Mouse (Mus musculus) cerebellum, adult 2 months (tissue): ENCODE data around the gene Ammecr1. TPM values are rescaled to one million over a fixed set of nuclear protein-coding genes. Genes with fewer than 3 reads are reported as not detected.

Experiments used
- DNase-seq, 2 experiments: peaks; one replicate each; pipeline ENCODE4 v3.0.0; 2021
- H3K27ac ChIP-seq: fragments of 200-500 bp; 2 replicates; pipeline ENCODE4 v1.5.1; 2012; ENCODE audit warnings: low read length, control low read depth, inconsistent platforms; ENCODE audit not compliant: insufficient read depth
- H3K27me3 ChIP-seq: fragments of 200-500 bp; 2 replicates; pipeline ENCODE4 v1.6.1; 2012; ENCODE audit warnings: inconsistent platforms, mild to moderate bottlenecking, low read length, moderate library complexity; ENCODE audit not compliant: control insufficient read depth, insufficient read depth
- H3K4me1 ChIP-seq: fragments of 200-500 bp; 2 replicates; pipeline ENCODE4 v1.6.1; 2011; ENCODE audit warnings: low read length; ENCODE audit not compliant: control insufficient read depth, insufficient read depth
- H3K4me3 ChIP-seq: fragments of 200-500 bp; replicated peaks from 2 replicates; pipeline ENCODE3; 2011; ENCODE audit warnings: mild to moderate bottlenecking, low read depth, low read length, control low read depth; ENCODE audit not compliant: insufficient read depth
- CTCF ChIP-seq: fragments of 200-500 bp; IDR thresholded peaks from 2 replicates; pipeline ENCODE4 v1.5.1; 2011; ENCODE audit warnings: low read depth, mild to moderate bottlenecking, control low read depth, low read length, moderate library complexity, borderline replicate concordance; ENCODE audit not compliant: insufficient read depth
- POLR2A ChIP-seq: fragments of 200-500 bp; IDR thresholded peaks from 2 replicates; pipeline ENCODE4 v1.6.1; 2011; ENCODE audit warnings: low read length, control low read depth, borderline replicate concordance; ENCODE audit not compliant: insufficient read depth
- WGBS: fragments of 180-500 bp; shearing (Covaris S2); methylation state at CpG from one replicate; pipeline ENCODE4 v1.1.7; 2018; 5-methylcytosine and 5-hydroxymethylcytosine counted together
- polyA plus RNA-seq: library from polyadenylated mRNA; depleted of rRNA; stranded (reverse); fragments of >200 nt; gene quantifications from 2 replicates; pipeline ENCODE4 v1.2.3, GENCODE M21; 2012

The Ammecr1 gene
- polyA plus RNA-seq, 1 experiment: 1.6 TPM

DNA sequence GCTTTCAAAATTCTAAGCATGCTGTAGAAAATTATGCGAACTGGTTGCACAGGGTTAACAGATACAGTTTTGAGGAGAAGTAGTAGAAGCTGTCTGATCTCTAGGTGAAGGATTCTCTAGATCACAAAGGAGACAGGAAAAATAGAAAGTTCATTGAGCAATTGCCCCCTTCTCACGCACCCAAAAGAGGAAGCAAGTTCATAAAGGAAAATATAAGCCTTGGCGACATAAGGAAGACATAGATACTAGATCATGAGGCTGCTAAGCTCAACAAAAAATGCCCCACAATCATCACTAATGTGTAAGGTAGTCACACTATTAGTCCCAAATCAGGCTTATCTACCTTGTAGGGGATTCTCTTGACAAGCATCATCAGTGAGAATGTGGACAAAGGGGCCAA lies 17.6 kb upstream of the Ammecr1 start:
- WGBS: 87% methylated on average over 3 of the region's 3 CpGs
- H3K4me3 ChIP-seq: no peak overlapping the region
- DNase-seq: no peak
- H3K4me1 ChIP-seq: no peaks in the 10 kb centered on the region
- no peak for TF ChIP-seq CTCF
- TF ChIP-seq POLR2A: no peak
- no peak overlapping the region for H3K27ac ChIP-seq
- H3K27me3 ChIP-seq: no peaks in the 10 kb centered on the region

DNA sequence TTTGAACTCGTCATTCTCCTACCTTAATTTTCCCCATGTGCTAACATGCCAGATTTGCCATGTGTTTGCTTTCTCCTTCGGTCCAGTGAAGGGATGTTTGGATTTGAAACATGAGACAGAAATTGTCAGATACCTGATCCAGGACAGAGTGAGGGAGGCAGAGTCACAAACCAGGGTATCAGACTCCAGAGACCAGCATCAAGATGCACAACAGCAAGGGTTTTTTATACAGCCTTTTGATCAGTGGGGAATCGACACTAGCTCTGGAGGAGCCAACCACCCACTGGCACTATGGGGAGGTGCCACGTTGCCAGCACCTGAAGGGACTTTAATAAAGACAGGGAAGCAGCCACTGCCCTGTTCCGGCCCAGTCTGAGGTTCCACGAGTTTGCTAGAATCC lies 17.1 kb upstream of the Ammecr1 start:
- no peaks in the 10 kb centered on the region for H3K4me1 ChIP-seq
- no peak overlapping the region for H3K4me3 ChIP-seq
- 52% methylated on average over 6 of the region's 6 CpGs for WGBS
- H3K27me3 ChIP-seq: no peaks in the 10 kb centered on the region
- no peak for TF ChIP-seq CTCF
- TF ChIP-seq POLR2A: no peak
- DNase-seq: no peak
- no peak overlapping the region for H3K27ac ChIP-seq

DNA sequence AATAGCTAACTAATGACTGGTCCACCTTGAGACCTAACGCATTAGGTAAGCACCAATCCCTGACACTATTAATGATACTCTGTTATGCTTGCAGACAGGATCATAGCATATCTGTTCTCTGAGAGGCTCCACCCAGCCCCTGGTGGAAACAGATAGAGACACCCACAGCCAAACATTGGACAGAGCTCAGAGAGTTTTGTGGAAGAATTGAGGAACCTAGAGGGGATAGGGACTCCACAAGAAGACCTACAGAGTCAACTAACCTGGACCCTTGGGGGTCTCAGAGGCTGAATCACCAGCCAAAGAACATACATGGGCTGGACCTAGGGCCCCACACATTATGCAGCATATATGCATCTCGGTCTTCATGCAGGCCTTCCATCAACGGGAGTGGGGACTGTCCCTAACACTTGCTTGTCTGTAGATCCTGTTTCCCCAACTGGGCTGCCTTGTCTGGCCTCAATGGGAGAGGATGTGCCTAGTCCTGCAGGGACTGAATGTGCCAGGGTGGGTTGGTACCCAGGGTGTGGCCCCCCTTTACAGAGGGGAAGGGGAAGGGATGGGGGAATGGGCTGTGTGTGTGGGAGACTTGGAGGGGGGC lies 15.1 kb upstream of the Ammecr1 start:
- WGBS: 100% methylated on average over 3 of the region's 3 CpGs
- TF ChIP-seq CTCF: no peak
- TF ChIP-seq POLR2A: no peak
- Histone ChIP-seq H3K4me3 (no peak overlapping the region), H3K27me3 (no peaks in the 10 kb centered on the region), H3K4me1 (no peaks in the 10 kb centered on the region), H3K27ac (no peak overlapping the region)
- DNase-seq: no peak

DNA sequence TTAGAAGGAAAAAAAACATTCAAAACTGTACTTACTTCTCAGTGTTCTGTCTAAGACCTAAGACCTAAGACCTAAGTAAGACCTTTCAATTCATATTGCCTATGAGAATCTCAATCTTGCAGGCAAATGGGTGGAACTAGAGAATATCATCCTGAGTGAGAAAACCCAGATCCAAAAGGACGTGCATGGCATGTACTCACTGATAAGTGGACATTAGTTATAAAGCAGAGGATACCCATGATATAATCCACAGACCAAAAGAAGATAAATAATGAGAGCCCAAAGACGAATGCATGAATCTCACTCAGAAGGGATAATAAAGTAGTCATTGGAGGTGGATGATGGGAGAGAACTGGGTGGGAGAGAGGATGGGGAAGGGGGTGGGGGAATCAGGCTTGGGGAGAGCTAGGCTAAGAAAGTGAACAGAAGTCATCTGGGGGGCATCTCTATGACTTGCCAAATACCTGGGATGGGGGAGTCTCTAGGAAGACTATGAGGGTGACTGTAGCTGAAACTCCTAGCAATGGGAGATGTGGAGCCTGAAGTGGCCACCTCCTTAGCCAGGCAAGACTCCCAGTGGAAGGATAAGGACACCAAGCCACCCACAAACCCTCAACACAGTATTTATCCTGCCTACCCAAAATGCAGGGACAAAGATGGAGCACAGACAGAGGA lies 14.5 kb upstream of the Ammecr1 start:
- DNase-seq: no peak
- WGBS: 84% methylated on average over 2 of the region's 2 CpGs
- no peak overlapping the region for H3K4me3 ChIP-seq
- no peak overlapping the region for H3K27ac ChIP-seq
- H3K4me1 ChIP-seq: no peaks in the 10 kb centered on the region
- H3K27me3 ChIP-seq: no peaks in the 10 kb centered on the region
- no peak for TF ChIP-seq CTCF
- no peak for TF ChIP-seq POLR2A

DNA sequence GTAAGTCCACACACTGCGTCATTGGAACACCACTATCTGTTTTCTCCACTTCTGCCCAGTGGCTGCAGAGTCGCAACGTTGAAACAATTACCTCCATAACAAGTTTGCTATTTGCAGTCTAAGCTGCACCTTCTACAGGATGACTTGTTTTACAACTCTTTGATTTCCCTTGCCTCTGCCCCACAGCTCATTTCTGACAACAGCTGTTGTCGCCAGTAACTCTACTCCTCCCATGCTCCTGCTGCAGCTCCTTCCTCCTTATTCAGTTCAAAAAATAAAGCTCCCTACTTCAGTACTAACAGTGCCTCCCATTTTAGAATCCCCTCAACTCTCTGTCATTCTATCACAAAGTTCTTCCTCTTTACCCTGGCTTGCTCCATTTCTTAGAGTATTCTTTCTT lies 12.7 kb upstream of the Ammecr1 start:
- Histone ChIP-seq H3K27ac (no peak overlapping the region), H3K27me3 (no peaks in the 10 kb centered on the region), H3K4me1 (no peaks in the 10 kb centered on the region), H3K4me3 (no peak overlapping the region)
- 78% methylated on average over 4 of the region's 4 CpGs for WGBS
- DNase-seq: no peak
- TF ChIP-seq POLR2A: no peak
- TF ChIP-seq CTCF: no peak

DNA sequence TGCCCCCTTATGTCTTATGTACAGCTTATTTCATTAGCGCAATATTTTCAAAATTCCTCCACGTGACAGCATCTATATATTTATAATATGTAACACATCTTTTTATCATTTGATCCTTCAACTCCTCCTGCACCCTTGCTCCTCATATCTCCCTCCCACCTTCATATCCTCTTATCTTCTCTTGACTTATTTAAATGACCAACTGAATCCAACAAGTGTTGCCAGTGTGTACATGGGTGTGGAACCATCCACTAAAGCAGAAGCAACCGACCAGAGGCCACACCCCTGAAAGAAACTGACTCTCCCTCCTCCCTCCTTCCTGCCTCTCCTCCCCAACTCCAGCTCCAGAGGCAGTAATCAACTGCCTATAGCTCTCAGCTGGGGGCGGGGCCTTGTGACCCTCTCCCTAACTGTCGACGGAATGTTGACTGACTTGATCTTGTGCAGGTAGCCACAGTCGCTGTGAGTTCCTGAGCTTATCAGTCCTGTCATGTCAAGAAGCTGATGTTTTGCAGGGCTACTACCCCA lies 6.0 kb upstream of the Ammecr1 start:
- Histone ChIP-seq H3K27me3 (no peaks in the 10 kb centered on the region), H3K27ac (no peak overlapping the region), H3K4me1 (no peaks in the 10 kb centered on the region), H3K4me3 (no peak overlapping the region)
- TF ChIP-seq CTCF: no peak
- TF ChIP-seq POLR2A: no peak
- no peak for DNase-seq
- 55% methylated on average over 7 of the region's 7 CpGs for WGBS

DNA sequence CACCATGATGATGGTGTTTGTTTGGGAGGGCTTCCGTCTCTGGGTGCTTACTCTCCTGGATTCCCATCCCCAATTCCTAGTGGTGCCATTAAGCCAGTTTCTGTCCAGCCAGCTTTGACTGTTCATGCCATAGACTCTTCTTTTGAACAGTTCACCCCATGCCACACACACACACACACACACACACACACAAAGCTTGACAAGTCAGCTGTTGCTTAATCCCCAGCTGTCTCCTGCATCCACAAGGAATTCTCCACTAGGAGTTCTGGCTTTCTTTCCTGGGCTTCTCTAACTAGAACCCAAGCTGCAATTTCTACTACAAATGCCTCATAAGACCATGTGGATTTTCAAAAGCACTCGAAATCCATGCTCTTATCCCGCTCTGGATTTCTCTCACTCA lies 5.2 kb upstream of the Ammecr1 start:
- no peaks in the 10 kb centered on the region for H3K27me3 ChIP-seq
- H3K27ac ChIP-seq: no peak overlapping the region
- no peaks in the 10 kb centered on the region for H3K4me1 ChIP-seq
- no peak for DNase-seq
- TF ChIP-seq POLR2A (no peak), CTCF (no peak)
- WGBS: 89% methylated on average over 3 of the region's 3 CpGs
- no peak overlapping the region for H3K4me3 ChIP-seq

DNA sequence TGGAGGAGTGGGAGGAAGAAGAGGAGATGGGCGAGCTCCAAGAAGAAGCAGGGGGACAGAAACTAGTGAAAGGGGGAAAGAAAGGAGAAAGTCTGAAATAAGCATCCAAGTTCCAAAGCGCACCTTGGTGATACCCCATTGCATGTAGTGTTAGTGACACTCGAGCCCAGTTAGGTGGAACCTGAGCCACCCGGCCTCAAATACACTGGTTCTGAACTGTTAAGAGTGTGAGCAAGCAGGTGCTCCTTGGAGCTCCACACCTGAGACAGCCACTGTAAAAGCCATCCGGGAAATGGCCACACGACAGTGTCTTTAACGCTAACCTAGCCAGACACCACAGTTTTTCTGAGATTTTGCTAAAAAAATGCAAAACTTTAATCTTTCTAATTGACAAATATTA lies 539 bp upstream of the Ammecr1 start:
- 10% methylated on average over 7 of the region's 7 CpGs for WGBS
- Histone ChIP-seq H3K4me1 (no peaks in the 10 kb centered on the region), H3K4me3 (peak overlapping the region; percentile 57), H3K27me3 (no peaks in the 10 kb centered on the region), H3K27ac (no peak overlapping the region)
- DNase-seq: peak in 1 of 2 experiments; percentile 20
- TF ChIP-seq POLR2A (no peak), CTCF (no peak)
